Mouse (Mus musculus): ENCODE results near the gene Hoxa9.

The Hoxa9 gene

DNA sequence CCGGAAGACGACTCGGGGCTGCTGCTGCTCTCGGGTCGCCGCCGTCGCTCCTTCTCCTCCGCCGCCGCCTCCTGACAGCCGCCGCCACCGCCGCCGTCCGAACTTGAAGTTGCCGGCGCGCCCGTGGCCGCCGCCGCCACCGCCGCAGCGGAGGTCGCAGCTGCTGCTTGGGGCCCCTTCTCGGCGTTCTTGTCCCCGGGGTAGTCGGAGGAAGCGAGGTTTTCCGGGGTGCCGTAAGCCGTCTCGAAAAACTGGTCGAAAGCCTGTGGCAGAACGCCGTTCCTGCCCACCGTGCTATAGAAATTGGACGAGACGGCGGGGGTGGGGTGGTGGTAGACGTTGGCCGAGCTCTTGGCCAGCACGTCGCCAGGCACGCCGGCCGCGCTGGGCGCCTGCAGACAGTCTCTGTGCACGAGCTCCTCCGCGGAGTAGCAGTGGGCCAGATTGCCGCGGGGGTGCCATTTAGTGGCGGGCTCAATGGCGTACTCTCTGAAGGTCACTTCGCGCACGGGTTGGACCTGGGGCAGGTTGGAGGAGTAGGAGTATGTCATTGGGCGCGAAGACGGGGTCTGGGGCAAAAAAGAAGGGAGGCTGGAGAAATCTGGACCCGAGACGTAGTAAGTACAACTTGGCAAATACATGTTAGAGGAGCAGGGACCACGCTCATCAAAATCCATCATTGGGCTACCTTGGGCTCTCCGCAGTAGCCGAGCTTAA, 14.3 kb upstream of the Hoxa9 start:
- no peak for DNase-seq (ENCODE audit: extremely low spot score, low read depth, low spot score)

DNA sequence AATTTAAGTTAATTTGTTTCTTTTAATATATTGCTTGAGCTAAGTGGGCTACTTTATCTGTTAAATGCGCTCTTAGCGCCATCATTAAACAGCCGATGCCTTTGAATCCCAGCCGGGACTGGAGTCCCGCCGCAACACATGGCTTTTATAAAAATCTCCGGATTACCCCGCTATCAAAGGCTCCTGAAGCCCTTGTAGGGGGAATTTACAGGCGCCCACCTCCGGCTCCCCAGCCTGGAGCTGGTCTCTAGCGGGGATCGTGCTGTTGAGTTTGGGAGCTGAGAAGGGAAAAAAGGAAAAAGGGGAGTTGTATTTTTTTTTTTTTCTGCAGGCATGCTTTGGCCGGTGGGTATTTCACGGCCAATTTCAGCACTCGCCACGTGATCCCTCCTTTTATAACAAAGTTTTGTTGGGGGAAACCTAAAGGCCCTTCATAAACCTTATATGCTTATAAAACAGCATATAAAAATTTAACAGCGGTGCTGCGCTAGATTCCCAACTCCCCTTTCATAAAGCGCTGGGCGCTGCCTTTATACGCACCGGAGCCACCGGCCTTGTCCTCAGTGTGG, 13.7 kb upstream of the Hoxa9 start:
- DNase-seq (ENCODE audit: extremely low spot score, low read depth, low spot score) = no peak

DNA sequence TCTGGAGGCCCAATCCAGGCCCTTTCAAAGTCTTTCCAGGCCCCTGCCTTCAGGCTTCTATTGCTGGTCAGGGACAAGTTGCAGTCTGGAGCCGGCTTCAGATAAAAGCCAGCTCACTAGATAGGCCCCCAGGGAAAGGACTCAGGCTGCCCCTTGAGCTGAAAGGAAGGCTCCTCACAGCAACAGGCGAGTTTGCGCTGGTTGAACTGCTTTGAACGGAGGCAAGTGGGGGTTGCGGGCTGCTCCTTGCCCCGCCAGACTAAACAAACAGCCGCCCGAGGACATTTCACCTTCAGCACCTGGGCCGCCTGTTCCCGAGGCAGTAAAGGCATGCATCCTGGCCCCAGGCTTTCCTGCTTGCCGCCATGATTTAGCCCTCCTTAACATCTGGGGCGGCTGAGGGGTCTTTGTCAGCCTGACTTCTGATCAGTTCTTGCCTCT, 12.8 kb upstream of the Hoxa9 start:
- DNase-seq (ENCODE audit: extremely low spot score, low read depth, low spot score) = no peak

DNA sequence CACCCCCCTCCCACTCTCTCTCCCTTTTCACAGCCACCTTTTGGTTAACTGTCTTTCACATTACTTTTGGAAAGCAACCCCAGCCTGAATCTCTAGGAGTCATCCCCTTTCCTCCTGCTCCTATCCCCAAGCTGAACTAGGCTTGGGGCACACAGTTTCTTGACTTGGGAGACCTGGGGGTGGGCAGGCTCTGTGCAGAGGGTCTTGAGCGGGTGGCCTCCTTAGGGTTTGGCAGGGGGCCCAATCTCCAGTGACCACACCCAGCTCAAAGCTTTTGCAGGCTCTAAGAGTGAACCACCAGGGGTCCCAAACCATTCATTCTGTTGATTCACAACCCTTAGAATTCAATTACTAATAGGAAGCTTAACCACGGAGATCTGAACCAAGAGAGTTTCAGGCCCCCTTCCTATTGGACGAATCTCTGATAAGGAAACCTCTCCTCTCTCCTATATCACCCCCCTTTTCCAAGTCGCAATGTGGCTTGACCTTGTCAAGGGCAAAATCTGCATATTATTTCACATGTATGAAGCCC, 12.0 kb upstream of the Hoxa9 start:
- DNase-seq (ENCODE audit: extremely low spot score, low read depth, low spot score) = no peak

DNA sequence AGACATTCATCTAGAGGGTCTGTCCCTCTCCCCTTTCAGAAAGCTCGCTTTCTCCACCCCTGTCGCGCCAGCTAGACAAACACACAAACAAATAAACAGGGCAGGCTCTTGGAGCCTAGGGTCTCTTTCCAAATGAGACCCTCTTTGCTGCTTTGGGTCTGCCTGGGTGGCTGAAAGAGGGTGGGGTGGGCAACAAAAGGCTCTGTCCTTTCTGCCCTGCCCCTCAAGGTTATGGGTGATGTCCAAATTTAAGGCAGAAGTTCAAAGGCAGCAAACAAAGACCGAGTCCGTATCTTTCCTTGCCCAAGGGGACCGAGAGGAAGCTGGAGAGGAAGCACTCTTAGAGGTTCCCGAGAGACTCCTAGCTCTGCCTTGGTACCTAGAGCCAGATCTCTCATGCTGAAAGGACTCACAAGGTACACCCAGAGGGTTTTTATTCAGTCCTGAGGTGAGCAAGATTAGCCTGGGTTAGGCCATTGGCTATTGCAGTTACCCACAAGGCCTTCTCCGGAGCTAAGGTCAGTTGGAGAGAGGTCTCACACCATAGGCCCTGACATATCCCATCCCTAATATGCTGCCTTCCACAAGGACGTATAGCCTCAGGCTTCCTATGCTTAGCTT, 10.2 kb upstream of the Hoxa9 start:
- no peak for DNase-seq (ENCODE audit: extremely low spot score, low read depth, low spot score)

DNA sequence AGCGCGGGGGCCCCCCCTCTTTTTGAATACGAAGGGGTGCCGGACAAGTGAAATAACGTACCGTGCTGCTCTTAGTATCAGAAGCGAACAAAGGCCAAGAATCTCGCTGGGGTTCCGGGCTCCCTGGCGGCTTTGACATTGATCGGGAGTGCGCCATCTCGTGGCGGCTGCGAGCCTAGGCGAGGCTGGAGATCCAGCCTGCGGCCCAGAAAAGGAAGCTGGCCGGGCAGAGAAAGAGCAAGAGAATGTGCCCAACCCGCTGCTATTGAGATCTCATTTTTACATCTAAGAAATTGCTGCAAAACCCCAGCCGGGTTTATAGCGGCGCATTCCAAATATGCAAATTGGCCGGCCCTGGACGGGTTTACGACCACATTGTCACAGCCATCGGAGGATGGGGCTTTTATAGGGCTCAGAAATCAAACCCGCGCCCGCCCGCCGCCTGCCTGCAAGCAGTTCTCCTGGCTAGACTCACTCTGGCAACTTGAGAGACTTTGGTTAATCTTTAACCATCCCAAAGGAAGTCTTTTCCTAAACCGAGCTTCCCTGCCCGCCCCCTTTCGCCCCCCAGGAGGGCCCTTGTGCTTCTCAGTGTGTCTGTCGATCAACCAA, 9.6 kb upstream of the Hoxa9 start, which contains the start of gene Hoxa10:
TSS of gene Hoxa10 (minus strand) at position 466 of the 612 bp plus-strand sequence.
- no peak for DNase-seq (ENCODE audit: extremely low spot score, low read depth, low spot score)

DNA sequence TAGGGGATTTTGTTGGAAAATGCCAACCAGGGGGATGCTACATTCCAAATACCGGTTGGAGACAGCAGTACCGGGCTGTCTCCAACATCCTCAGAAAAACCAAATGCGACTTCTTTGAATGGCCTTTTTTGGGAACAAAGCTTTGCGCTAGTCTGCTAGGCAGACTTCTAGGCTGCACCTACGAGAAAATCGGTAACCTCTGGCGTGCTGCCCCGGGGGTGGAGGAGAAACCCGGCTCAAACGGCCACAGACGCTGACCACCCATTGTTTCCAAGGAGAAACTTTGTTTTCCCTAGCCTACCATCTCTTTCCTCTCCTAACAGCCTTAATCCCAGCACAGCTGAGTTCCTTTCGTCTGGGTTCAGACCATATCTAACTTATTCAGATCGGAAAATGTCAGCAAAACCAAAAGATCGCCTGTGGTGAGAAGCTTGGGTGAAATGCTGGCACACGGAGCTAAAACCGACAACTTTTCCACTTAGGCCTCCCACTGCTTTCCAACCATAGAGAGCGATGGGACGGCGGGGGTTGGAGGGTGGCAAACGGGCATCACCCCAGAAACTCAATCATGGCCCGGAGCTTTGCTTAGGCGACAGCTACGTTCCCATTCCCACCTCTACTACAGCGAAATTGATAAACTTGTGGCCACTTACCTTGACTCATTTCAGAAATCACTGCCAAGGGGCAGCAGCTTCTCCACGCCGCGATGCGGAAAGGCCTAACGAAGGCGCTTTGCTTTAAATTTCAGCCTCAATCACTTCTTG, 8.9 kb upstream of the Hoxa9 start:
- DNase-seq (ENCODE audit: extremely low spot score, low read depth, low spot score) = no peak

DNA sequence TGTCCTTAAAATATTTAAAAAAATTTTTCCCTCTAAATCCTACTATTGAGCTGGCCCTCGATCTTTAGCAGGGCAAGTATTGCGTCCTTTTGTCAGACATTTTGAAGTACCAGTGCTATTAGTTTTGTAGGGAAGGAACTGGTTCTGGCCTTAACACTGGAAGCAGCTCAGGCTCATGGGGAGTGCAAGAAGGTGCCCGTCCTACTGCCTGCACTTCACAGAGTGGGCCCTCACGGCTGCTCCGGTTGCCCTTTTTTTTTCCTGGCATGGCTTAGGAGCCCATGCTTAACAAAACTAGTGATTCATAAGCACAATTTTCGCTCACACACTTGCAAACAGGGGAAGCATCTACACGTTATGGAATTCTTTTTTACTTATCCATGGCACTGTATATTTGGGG, 8.1 kb upstream of the Hoxa9 start:
- DNase-seq (ENCODE audit: extremely low spot score, low read depth, low spot score) = no peak

DNA sequence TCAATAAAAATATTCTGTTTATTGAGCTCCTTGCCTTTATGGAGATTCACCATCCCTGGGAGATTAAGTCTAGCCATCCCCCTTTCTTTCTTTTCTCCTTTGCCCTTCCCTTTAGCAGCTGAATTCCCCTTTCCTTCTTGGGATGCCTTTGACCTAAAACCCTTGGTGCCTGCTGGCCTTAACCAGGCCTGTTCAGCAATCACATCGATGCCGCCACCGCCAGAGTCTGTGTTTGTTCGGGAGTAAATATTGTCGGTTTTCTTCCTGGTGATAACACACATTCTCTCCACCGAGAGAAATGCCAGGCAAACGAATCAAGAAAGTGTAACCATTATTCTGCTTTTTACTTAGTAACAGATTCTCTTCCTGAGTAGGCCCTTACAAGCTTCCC, 7.3 kb upstream of the Hoxa9 start:
- DNase-seq (ENCODE audit: extremely low spot score, low read depth, low spot score) = no peak

DNA sequence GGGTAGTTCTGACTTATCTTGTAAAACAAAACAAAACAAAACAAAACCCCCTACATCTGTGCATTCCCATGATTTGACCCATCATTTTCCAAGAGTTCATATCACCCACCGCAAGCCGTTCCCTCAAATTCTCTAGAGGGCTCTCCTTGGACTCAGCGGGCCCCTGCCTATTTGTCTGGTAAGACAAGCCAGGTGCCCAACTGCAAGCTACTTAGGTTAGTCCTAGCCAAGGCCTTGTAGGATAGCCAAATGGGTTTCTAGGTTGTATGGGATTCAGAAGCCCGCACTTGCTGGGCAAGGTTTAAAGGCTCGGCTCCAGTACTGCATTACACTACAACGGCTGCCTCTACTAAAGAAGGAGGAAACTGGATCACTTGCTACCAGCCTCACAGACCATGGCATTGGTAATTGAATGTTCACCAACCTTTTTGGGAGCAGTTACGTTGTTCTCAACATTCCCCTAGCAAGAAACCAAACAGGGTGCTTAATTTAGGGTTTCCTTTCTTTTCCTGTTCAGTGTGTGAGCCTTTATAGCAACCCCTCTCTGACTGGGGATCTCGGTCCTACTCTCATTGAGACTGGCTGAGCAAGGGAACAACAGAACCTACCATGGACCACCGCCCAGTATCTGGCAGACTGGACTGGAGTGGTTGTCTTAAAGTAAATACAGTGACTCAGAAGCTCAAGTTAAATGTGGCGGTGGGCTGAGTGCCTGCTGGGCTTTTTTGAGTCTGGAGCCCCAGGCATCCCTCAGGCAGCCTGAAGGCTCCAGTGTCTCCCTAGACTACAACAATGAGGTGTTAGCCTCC, 6.7 kb upstream of the Hoxa9 start:
- no peak for DNase-seq (ENCODE audit: extremely low spot score, low read depth, low spot score)

DNA sequence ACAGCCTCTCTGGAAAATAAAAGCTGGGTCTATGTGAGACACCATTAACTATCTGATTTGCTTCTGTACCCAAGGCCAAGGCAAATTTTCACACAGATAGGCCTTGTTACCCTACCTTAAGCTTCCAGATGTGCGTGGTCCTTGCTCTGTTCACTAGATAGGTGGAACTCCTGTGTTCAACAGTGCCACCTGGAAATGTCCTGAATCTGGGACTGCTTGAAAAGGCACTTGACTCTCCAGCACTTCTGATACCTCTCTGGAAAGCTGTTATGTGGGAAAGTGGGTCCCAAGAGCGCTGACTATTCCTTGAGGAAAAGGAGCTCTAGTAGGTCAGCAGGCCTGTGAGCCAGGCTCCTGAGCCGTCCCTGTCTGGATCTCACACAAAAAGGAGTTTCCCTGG, 5.9 kb upstream of the Hoxa9 start:
- no peak for DNase-seq (ENCODE audit: extremely low spot score, low read depth, low spot score)

DNA sequence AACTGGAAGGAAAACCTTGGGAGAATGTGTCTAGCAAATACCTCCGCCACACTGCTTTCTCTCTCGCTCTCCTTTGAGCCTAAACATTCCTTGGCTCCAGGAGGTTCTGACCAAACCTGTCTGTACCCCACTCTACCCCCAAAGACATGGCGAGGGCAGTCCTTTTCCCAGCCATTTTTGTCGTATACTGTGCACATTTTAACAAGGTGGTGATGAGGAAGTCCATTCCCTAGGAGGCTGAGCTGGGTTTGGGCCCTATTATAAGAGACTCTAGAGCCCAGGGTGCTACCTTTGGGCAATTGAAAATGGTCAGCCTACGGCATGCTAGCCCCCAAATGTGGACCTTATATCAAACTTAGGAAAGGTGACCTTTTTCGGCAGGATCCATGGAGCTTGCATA, 5.0 kb upstream of the Hoxa9 start:
- no peak for DNase-seq (ENCODE audit: extremely low spot score, low read depth, low spot score)

DNA sequence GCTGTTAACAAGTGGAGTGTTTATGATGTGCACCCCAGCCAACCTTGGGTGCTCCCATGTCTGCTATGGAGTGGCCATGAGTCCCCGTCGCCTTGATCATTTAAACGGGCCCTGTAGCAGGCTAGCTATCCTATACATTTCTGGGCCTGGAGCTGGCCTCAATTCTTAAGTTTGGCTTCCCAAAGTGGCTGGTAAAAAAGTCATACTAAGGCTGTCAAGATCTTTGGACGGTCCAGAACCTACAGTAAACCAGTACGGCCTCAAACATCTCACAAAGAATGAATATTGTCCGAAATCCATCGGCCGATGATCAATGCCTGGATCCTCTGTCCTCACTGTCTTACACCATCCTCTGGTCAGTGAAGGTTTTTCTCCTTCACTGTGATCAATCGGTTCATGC, 4.4 kb upstream of the Hoxa9 start:
- no peak for DNase-seq (ENCODE audit: extremely low spot score, low read depth, low spot score)

DNA sequence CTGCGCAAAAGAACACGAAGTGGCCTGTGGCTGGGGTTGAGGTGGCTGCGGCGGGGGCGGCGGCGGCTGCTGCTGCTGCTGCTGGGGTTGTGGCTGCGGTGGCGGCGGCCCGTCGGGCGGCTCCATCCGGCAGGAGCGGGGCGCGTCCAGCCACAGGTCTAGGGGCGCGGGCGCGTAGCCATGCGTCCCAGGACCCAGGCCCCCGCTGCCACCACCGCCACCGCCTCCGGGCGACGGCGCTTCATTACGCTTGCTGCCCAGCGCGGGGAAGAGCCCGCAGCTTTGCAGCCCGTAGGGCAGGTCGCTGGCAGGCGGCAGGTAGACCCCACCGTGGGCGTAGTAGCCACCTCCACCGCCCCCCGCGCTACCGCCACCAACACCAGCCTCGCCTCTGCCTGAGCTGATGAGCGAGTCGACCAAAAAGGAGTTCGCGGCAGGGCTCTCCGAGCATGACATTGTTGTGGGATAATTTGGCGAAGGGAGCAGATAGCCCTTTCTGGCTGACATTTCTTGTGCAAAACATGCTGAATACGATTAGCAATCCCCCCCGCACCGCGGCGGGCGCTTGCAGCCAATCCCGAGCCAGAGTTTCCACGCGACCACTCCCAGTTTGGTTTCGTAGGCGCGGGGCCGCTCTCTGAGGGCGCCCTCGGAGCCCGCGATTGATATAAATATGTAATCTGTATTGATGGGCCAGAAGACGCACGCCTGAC, 3.7 kb upstream of the Hoxa9 start:
- no peak for DNase-seq (ENCODE audit: extremely low spot score, low read depth, low spot score)

DNA sequence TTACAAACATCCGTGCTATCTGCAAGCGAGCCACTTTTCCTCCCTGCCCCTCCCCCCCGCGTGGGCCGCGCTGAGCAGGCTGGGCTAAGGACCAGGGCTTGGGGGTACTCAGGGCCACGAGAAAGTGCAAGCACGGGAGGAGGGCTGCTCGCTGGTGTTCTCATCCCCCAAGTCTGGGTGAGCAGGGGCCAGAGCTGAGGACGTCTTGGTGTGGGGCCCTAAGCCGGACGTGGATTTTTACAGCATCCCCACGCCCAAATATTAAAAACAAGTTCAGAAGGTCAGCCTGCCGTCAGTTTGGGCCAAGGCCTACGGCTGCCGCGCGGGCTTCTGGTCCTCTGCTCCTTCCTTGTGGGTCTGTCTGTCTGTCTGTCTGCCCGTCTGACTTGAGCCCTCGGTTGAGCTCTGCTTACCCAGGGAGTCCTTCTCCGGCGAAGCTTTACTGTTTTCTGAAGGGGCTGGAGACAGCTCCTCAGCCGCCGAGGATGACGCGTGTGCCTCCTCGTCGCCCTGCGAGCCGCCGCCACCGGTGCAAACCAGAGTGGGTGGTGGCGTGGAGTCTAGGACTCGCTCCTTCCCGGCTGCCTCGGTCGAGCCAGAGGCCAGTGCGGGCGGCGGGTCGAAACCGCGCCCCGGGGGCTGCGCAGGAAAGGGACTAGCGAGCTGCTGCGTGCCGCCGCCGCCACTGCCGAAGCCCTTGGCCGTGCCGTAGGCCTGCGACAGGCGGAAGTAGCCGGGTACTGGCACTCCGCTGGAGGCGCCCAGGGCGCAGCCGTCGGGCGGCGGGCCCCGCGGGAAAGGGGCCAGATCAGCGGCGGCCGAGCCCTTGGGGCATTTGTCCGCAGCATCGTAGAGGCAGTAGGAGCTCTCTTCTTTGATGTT, 2.9 kb upstream of the Hoxa9 start:
- no peak for DNase-seq (ENCODE audit: extremely low spot score, low read depth, low spot score)

DNA sequence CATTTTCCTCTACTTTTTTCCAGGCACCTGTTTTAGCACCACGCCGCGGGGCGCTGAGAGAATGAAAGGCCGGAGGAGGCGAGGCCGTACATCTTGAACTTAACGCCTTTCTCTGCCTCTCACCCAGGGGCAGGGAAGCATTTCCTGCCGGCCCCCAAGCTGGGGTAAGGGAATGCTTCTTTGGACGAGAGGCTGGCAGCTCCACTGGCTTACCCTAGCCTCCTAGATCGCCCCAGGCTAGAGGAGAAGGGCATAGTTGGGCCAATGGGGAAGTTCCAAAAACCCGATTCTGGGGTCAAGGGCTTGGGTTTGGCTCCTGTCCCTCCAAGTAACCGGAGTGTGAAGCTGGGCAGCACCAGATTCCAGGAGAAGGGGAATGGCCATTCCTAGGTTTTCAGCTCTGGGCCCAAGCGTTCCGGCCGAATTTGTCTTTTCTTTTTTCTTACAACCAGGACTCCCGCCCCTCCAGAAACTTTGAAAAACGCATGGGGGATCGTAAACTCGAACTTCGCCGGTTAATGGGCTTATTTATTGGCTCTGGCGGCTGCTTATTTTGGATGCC, 2.2 kb upstream of the Hoxa9 start:
- DNase-seq (ENCODE audit: extremely low spot score, low read depth, low spot score) = no peak

DNA sequence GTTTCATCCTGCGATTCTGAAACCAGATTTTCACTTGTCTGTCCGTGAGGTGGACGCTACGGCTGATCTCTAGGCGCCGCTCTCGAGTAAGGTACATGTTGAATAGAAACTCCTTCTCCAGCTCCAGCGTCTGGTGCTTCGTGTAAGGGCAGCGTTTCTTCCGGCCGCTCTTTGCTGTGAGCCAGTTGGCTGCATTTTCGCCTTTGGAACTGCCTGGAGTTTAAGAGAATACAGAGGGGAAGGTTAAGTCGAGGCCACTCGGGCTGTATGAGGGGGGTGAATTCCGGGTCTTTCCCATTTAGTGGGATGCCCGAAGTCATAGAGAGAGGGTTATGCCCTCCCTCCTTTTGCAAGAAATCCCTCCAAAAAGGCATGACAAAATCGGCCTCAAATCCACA, 1.7 kb upstream of the Hoxa9 start:
- no peak for DNase-seq (ENCODE audit: extremely low spot score, low read depth, low spot score)

DNA sequence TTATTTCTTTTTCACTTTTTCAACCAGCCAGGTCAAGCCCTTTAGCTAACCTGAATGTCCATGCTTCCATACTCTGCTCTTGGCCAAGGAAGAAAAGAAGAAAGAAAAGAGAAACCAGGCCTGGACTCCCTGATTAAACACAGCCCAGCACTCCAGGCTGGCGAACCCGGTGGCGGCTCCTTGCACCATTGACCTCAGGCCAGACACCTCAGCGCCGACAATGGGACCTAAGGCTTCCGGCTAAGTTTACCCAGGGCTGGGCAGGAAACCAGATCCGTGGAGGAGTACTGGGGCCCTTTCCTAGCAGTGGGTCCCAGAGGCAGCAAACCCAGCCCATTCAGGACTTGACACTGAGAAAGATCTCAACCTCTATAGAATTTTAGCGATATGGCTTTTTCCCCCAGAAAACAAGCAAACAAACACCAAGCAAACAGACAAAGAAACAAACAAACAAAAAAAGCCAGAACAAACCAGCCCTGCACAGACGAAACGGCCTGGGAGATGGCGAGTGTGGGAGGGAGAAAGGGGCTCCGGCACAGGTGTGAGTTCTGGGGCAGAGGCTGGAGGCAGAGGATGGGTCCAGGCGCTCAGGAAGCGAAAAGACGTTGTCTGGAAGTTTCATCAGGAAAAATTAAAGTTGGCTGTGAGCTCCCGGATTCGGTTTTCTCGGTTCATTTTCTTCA, 1.1 kb upstream of the Hoxa9 start:
- no peak for DNase-seq (ENCODE audit: extremely low spot score, low read depth, low spot score)
